Mouse (Mus musculus): Measurements from ENCODE around the gene Uck2. TPM values are rescaled to one million over a fixed set of nuclear protein-coding genes. Genes with fewer than 3 reads are reported as not detected.

The Uck2 gene
- polyA plus RNA-seq, 1 experiment from 2014 or later, result 53.0 TPM

- H3K4me1 ChIP-seq (replicated peaks; ENCODE audit: control insufficient read depth, insufficient read depth, low read length), result peaks cover 18% of the 10 kb centered on the region
- no peak overlapping the region for H3K4me2 ChIP-seq (ENCODE audit: low read length)
- 84% methylated on average over 3 of the region's 3 CpGs for WGBS
- no peaks in the 10 kb centered on the region for H3K27me3 ChIP-seq (replicated peaks; ENCODE audit: control insufficient read depth, insufficient read depth, low read length)
- H3K27ac ChIP-seq (ENCODE audit: low read depth), result no peak overlapping the region
- no peak overlapping the region for H3K9ac ChIP-seq (ENCODE audit: low read length)
- 0 out of 2 replicates have a peak, but pooled peaks cover under 1% of the 10 kb centered on the region for H3K36me3 ChIP-seq (ENCODE audit: control insufficient read depth, insufficient read depth, low read length)
- no peaks in the 10 kb centered on the region for H3K9me3 ChIP-seq (ENCODE audit: control insufficient read depth, low read length)
- ATAC-seq (replicated peaks; ENCODE audit: low FRiP score, low TSS enrichment, low read depth) (no peak), DNase-seq (ENCODE audit: low spot score) (no peak)
- H3K4me3 ChIP-seq (ENCODE audit: low read depth, low read length), result no peak overlapping the region
Measured at GRCm38 (mm10) chr1:167241487-167241886, 43.6 kb downstream of the Uck2 start.

GRCm38 (mm10) chr1:167240361-167240760 lies 44.8 kb downstream of the Uck2 start:
- WGBS, result 54% methylated on average over 5 of the region's 5 CpGs
- DNase-seq (ENCODE audit: low spot score) (no peak), ATAC-seq (replicated peaks; ENCODE audit: low FRiP score, low TSS enrichment, low read depth) (no peak)
- H3K4me1 ChIP-seq (replicated peaks; ENCODE audit: control insufficient read depth, insufficient read depth, low read length), result peaks cover 14% of the 10 kb centered on the region
- no peaks in the 10 kb centered on the region for H3K9me3 ChIP-seq (ENCODE audit: control insufficient read depth, low read length)
- no peak overlapping the region for H3K4me2 ChIP-seq (ENCODE audit: low read length)
- no peaks in the 10 kb centered on the region for H3K27me3 ChIP-seq (replicated peaks; ENCODE audit: control insufficient read depth, insufficient read depth, low read length)
- peaks cover 11% of the 10 kb centered on the region; the same call in 1 of the 2 replicates for H3K36me3 ChIP-seq (ENCODE audit: control insufficient read depth, insufficient read depth, low read length)
- no peak overlapping the region for H3K9ac ChIP-seq (ENCODE audit: low read length)
- no peak overlapping the region for H3K4me3 ChIP-seq (ENCODE audit: low read depth, low read length)
- H3K27ac ChIP-seq (ENCODE audit: low read depth), result no peak overlapping the region

GRCm38 (mm10) chr1:167239916-167240315 lies 45.2 kb downstream of the Uck2 start:
- peaks cover 15% of the 10 kb centered on the region; the same call in 1 of the 2 replicates for H3K36me3 ChIP-seq (ENCODE audit: control insufficient read depth, insufficient read depth, low read length)
- peaks cover 9% of the 10 kb centered on the region for H3K4me1 ChIP-seq (replicated peaks; ENCODE audit: control insufficient read depth, insufficient read depth, low read length)
- H3K9ac ChIP-seq (ENCODE audit: low read length), result no peak overlapping the region
- WGBS, result 70% methylated on average over 12 of the region's 12 CpGs
- H3K4me3 ChIP-seq (ENCODE audit: low read depth, low read length), result no peak overlapping the region
- no peaks in the 10 kb centered on the region for H3K27me3 ChIP-seq (replicated peaks; ENCODE audit: control insufficient read depth, insufficient read depth, low read length)
- DNase-seq (ENCODE audit: low spot score) (no peak), ATAC-seq (replicated peaks; ENCODE audit: low FRiP score, low TSS enrichment, low read depth) (no peak)
- H3K9me3 ChIP-seq (ENCODE audit: control insufficient read depth, low read length), result no peaks in the 10 kb centered on the region
- no peak overlapping the region for H3K4me2 ChIP-seq (ENCODE audit: low read length)
- H3K27ac ChIP-seq (ENCODE audit: low read depth), result no peak overlapping the region

GRCm38 (mm10) chr1:167237798-167238197 lies 47.3 kb downstream of the Uck2 start:
- H3K4me3 ChIP-seq (ENCODE audit: low read depth, low read length), result no peak overlapping the region
- H3K4me2 ChIP-seq (ENCODE audit: low read length), result no peak overlapping the region
- H3K36me3 ChIP-seq (ENCODE audit: control insufficient read depth, insufficient read depth, low read length), result peaks cover 28% of the 10 kb centered on the region
- ATAC-seq (replicated peaks; ENCODE audit: low FRiP score, low TSS enrichment, low read depth) (no peak), DNase-seq (ENCODE audit: low spot score) (no peak)
- no peaks in the 10 kb centered on the region for H3K9me3 ChIP-seq (ENCODE audit: control insufficient read depth, low read length)
- H3K27me3 ChIP-seq (replicated peaks; ENCODE audit: control insufficient read depth, insufficient read depth, low read length), result no peaks in the 10 kb centered on the region
- H3K4me1 ChIP-seq (replicated peaks; ENCODE audit: control insufficient read depth, insufficient read depth, low read length), result peaks cover 3% of the 10 kb centered on the region; the same call in 1 of the 2 replicates
- H3K27ac ChIP-seq (ENCODE audit: low read depth), result no peak overlapping the region
- H3K9ac ChIP-seq (ENCODE audit: low read length), result no peak overlapping the region
- 72% methylated on average over 11 of the region's 11 CpGs for WGBS

- DNase-seq (ENCODE audit: low spot score) (no peak), ATAC-seq (replicated peaks; ENCODE audit: low FRiP score, low TSS enrichment, low read depth) (no peak)
- Histone ChIP-seq H3K4me2 (ENCODE audit: low read length) (no peak overlapping the region), H3K27me3 (replicated peaks; ENCODE audit: control insufficient read depth, insufficient read depth, low read length) (no peaks in the 10 kb centered on the region), H3K9ac (ENCODE audit: low read length) (no peak overlapping the region), H3K36me3 (ENCODE audit: control insufficient read depth, insufficient read depth, low read length) (peaks cover 31% of the 10 kb centered on the region), H3K9me3 (ENCODE audit: control insufficient read depth, low read length) (no peaks in the 10 kb centered on the region), H3K4me1 (replicated peaks; ENCODE audit: control insufficient read depth, insufficient read depth, low read length) (peaks cover 3% of the 10 kb centered on the region; the same call in 1 of the 2 replicates), H3K4me3 (ENCODE audit: low read depth, low read length) (no peak overlapping the region), H3K27ac (ENCODE audit: low read depth) (no peak overlapping the region)
- WGBS, result 57% methylated on average over 8 of the region's 8 CpGs
Measured at GRCm38 (mm10) chr1:167236790-167237189, 48.3 kb downstream of the Uck2 start.

- H3K4me1 ChIP-seq (replicated peaks; ENCODE audit: control insufficient read depth, insufficient read depth, low read length), result 0 out of 2 replicates have a peak, but pooled peaks cover 3% of the 10 kb centered on the region
- no peak for ATAC-seq (replicated peaks; ENCODE audit: low FRiP score, low TSS enrichment, low read depth)
- 93% methylated on average over 10 of the region's 10 CpGs for WGBS
- H3K27ac ChIP-seq (ENCODE audit: low read depth), result no peak overlapping the region
- no peaks in the 10 kb centered on the region for H3K27me3 ChIP-seq (replicated peaks; ENCODE audit: control insufficient read depth, insufficient read depth, low read length)
- no peak overlapping the region for H3K4me2 ChIP-seq (ENCODE audit: low read length)
- H3K9ac ChIP-seq (ENCODE audit: low read length), result no peak overlapping the region
- H3K4me3 ChIP-seq (ENCODE audit: low read depth, low read length), result no peak overlapping the region
- DNase-seq (ENCODE audit: low spot score), result no peak
- peaks cover 31% of the 10 kb centered on the region for H3K36me3 ChIP-seq (ENCODE audit: control insufficient read depth, insufficient read depth, low read length)
- H3K9me3 ChIP-seq (ENCODE audit: control insufficient read depth, low read length), result no peaks in the 10 kb centered on the region
Measured at GRCm38 (mm10) chr1:167234344-167234743, 50.8 kb downstream of the Uck2 start.

GRCm38 (mm10) chr1:167232918-167233317 lies 52.2 kb downstream of the Uck2 start:
- H3K4me1 ChIP-seq (replicated peaks; ENCODE audit: control insufficient read depth, insufficient read depth, low read length), result 0 out of 2 replicates have a peak, but pooled peaks cover 3% of the 10 kb centered on the region
- H3K9ac ChIP-seq (ENCODE audit: low read length), result no peak overlapping the region
- no peak overlapping the region for H3K4me3 ChIP-seq (ENCODE audit: low read depth, low read length)
- no peak for DNase-seq (ENCODE audit: low spot score)
- no peaks in the 10 kb centered on the region for H3K9me3 ChIP-seq (ENCODE audit: control insufficient read depth, low read length)
- 76% methylated on average over 7 of the region's 7 CpGs for WGBS
- no peak overlapping the region for H3K4me2 ChIP-seq (ENCODE audit: low read length)
- no peak for ATAC-seq (replicated peaks; ENCODE audit: low FRiP score, low TSS enrichment, low read depth)
- H3K27me3 ChIP-seq (replicated peaks; ENCODE audit: control insufficient read depth, insufficient read depth, low read length), result no peaks in the 10 kb centered on the region
- no peak overlapping the region for H3K27ac ChIP-seq (ENCODE audit: low read depth)
- peaks cover 31% of the 10 kb centered on the region for H3K36me3 ChIP-seq (ENCODE audit: control insufficient read depth, insufficient read depth, low read length)

GRCm38 (mm10) chr1:167231612-167232283 lies 53.4 kb downstream of the Uck2 start:
- Histone ChIP-seq H3K36me3 (ENCODE audit: control insufficient read depth, insufficient read depth, low read length) (peaks cover 36% of the 10 kb centered on the region), H3K27me3 (replicated peaks; ENCODE audit: control insufficient read depth, insufficient read depth, low read length) (no peaks in the 10 kb centered on the region), H3K9ac (ENCODE audit: low read length) (no peak overlapping the region), H3K27ac (ENCODE audit: low read depth) (no peak overlapping the region), H3K4me1 (replicated peaks; ENCODE audit: control insufficient read depth, insufficient read depth, low read length) (no peaks in the 10 kb centered on the region), H3K9me3 (ENCODE audit: control insufficient read depth, low read length) (no peaks in the 10 kb centered on the region), H3K4me2 (ENCODE audit: low read length) (no peak overlapping the region), H3K4me3 (ENCODE audit: low read depth, low read length) (no peak overlapping the region)
- no peak for ATAC-seq (replicated peaks; ENCODE audit: low FRiP score, low TSS enrichment, low read depth)
- DNase-seq (ENCODE audit: low spot score), result no peak
- WGBS, result 83% methylated on average over 17 of the region's 17 CpGs

All from intestine, embryonic 14.5 days (tissue).